Mouse (Mus musculus): Measurements from ENCODE around the gene Klk14.
"Not testable (repeated sequence)": the region's sequence is repeated elsewhere in the genome, so short reads cannot be mapped to it uniquely, and the experiment has no call there.

Gene Klk14

DNA sequence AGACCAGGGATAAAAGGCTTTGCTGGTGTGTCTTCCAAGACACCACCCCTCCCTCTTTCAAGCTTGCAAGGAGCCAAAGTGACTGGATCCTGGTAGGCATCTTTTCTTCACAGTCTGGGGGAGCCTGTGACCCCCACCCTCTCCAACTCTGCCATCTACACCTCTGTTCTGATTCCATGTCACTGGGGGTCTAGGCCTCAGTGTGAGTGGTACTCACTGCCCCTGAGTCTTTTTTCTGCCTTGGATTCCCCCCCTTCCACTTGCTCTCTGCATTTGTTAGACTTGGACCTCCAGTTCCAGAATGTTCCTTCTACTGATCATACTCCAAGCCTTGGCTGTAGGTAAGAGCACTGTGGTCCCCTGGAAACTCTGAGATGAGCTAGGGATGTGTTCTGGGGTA is at the start of gene Klk14:
TSS of gene Klk14 (plus strand) at position 301 of the 400 bp plus-strand sequence.
- DNase-seq (ENCODE audit: low spot score in 2 of 2), result no peak

DNA sequence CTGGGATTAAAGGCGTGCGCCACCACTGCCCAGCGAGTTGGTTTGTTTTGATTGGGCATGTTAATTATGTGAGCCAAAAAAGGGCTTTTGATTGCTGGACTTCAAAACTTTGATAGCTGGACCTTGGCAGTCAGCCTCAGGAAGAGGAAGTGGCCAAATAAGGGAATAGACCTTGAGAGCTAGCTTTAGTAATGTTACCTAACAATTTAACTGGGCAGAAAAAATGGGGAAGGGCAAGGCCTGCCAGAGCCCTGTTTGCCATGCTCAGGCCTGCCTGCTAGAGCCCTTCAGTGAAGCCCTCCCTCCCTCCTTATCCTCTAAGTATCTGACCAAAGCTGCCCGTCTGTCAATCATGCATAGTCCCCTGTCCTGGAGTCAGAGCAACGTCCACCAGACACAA is 47.6 kb upstream of the Klk14 start:
- DNase-seq (ENCODE audit: low spot score in 2 of 2), result no peak

DNA sequence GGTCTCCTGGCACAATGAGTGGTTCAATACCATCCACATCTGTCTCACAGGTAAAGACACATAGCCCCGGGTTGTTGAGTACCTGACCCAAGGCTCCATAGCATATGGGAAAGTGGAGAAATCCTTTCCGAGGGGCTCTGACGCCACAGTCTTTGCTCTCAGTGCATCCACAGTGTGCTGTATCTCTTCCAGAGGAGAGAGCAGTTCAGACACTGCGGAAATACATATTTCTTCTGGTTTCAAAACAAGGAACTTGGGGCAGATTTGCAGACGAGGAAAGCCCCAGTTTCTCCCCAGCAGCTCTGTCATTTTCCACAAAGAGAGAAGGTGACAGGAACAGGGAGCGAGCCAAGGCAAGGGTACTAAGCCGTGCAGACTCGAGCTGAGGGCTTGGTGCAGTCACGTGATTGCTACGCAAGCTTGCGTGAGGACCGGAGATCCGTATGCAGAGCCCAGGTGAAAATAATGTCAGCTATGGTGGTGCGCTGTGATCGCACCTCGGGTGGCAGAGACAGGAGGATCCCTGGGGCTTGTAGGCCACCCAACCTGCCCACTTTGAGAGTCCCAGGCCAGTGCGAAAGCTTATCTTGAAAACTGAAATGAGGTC is 47.1 kb upstream of the Klk14 start:
- DNase-seq (ENCODE audit: low spot score in 2 of 2), result no peak

DNA sequence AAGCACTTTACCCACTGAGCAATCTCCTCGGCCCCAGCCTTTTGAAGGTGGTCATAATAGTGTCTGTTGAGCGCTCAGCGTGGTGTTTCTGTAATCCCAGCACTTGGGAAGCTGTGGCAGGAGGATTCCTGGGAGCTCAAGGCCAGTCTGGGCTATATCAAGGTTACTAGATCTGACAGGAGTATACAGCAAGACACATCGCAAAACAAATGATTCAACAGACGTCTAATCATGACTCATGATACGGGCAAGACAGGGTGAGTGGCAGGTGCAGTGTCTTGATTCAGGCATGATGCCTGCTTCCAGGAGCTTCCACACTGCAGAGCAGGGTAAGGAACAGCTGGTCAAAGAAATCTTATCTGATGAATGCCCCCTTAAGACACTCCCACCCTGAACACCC is 37.5 kb upstream of the Klk14 start:
- no peak for DNase-seq (ENCODE audit: low spot score in 2 of 2)

DNA sequence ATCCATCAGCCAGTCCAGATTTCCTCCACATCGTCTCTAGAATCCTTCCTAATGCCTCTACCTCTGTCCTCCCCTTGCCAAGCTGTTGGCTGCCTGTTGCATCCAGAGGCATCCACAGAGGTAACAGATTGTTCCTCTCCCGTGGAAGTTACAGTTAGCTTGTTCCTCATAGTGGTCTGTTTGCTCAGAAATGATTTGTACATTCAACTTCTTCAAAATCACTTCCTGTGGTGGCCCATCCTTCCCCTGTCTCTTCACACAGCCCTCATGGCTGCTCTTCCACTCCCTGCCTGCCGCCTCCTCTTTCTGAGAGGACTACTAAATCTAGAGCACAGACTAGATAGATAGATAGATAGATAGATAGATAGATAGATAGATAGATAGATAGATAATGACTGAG is 35.7 kb upstream of the Klk14 start:
- DNase-seq (ENCODE audit: low spot score in 2 of 2), result no peak

DNA sequence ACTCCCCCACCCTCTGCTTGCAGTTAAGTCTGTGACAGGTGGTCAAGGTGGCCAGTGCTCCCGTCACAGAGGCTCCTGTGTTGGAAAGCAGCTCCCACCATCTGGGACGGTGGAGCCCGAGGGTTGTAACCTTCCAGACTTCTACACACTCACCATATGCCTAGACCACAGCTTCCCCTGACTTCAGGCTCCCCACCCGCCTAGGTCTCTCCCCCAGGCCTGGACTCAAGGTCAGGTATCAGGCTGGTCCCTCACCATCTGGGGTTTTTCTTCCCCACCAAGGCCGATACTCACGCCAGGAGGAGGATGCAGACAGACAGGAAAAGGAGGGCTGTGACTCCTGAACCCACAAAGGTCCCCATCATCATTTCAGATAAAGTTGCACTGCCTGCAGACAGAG is 34.0 kb upstream of the Klk14 start:
- DNase-seq (ENCODE audit: low spot score in 2 of 2), result no peak

DNA sequence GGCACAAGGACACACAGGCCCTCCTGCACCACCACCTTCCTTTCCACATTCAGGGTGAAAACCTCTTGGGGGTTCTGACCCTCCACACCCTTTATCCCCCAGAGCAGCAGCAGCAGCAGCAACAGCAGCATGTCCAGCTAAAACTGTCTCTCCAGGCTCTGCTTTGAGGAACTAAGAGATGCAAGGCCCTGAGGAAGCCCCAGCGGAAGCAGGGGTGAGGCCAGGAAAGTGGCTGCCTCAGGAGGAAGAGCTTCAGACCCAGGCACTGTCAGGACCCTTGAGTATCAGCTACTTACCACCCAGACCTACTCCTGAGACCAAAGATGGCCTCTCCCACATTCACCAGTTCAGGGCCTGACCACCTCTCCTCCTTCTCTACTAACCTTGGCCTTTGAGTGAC is 30.2 kb upstream of the Klk14 start, which contains the start of gene Siglece:
TSS of gene Siglece (minus strand) at position 160 of the 400 bp plus-strand sequence.
- no peak for DNase-seq (ENCODE audit: low spot score in 2 of 2)

DNA sequence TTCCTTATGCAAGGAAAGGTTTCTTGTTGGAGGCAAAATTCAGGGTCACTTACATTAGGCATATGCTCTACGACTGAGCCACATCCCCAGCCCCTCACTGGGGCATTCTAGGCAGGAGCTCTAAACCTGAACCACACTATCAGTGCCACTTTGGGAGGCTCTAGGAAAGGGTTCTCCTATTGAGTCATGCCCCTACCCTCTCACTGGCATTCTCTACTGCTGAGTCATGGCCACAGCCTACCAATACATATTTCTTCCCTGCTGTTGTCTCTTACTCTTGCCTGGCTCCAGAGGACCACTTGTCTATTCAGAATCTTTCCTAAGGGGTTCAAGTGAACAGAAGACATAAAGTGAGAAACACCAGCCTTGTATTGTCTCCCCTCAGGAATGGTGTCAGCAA is 27.4 kb upstream of the Klk14 start:
- DNase-seq (ENCODE audit: low spot score in 2 of 2), result no peak

DNA sequence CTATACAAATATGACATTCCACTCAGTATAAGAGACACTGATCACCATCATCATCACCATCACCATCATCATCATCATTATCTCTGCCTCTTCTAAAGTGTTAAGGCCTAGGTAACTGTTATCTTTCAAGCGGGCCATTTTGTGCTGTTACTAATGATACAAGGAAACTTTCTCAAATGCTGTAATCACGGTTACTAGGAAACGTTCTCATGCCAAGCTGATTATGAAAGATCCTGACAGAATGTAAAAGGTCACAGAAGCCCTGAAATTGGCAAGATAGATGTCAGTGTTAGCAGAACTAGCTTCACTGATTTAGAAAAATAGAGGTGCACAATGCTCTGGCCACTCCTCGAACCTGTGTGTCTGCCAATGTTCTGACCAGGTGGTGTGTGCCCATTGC is 23.0 kb upstream of the Klk14 start:
- not testable (repeated sequence) for DNase-seq (ENCODE audit: low spot score in 2 of 2)

DNA sequence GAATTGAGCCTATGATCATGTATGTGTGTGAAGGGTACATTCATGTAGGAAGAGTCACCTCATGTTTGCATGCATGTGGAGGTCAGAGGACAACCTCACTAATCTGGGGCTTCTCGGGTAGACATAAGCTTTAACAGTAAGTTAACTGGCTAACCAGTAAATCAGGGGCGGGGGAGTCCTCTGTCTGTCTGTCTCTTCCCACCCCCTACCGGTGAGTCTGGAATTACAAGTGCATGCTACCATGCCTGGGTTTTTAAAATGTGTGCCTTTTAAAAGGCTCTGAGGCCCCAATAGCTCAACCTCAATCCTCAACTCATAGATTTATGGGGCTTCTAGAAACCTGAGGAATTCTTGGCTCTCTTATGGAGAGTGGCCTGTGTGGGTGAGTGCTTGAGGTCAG is 21.6 kb upstream of the Klk14 start:
- DNase-seq (ENCODE audit: low spot score in 2 of 2), result no peak

DNA sequence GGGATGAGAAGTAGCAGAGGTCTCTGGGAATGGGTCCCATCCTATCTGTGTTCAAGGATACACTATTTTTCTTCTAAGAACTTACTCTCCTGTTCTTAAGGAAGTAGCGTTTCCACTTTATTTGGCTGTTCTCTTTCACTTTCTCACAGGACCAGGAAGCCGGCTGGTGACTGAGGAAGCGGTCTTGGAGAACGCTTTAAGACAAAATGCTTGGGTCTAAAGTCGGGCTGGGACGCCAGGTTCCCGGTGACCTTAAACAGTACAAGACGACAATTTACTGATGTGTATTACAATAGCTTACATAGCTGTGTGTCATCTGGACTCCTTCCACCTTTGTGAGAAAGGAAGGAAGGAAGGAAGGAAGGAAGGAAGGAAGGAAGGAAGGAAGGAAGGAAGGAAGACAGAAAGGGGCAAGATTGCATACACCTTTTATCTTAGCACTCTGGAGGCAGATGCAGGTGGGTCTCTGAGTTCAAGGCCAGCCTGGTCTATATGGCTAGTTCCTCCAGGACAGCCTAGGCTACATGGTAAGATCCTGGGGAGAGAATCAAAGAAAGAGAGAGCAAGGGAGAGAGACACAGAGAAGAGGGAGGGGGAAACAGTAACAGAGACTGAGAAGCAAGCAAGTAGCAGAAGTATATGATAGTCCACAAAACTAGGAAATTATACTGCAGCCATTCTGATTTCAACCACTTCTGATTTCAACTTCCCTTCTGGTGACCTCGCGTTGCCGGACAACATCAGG is 19.0 kb upstream of the Klk14 start:
- DNase-seq (ENCODE audit: low spot score in 2 of 2), result no peak

DNA sequence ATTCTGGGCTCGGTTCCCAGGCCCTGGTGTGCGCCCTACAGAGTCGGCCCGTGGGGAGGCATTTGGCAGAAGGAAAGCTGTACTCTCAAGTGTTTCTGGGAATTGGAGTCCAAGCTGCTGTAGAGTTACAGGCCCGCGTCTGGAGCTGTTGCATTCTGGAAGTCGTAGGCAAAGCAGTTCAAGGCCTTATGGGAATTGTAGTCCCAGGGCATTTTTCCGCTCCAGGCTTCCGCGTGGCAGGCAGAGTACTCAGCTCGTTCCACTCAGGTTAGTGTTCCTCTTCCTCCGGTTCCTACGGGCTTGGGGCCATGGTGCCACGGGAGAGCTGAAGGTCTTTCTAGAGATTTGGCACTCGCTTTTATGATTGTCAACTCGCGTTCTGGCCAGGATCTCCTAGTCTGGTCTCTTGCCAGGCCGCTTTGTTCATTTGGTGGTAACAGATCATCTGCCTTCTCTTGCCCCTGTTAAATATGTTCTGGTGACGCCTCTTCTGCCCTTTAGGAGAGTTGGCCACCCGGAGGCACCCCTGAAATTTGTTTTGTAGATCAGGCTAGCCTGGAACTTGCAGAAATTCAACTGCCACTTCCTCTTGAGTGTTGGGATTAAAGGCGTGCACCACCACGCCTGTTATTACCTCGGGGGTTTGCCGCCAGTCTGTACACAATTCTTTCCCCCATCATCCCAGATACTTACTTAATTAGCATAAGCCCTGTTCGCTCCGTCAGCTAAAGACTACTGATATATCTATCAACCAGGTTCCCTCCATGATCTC is 18.2 kb upstream of the Klk14 start, which contains the start of gene Ctu1:
TSS of gene Ctu1 (plus strand) at position 208 of the 772 bp plus-strand sequence.
- peak; percentile 80 to 88 for DNase-seq (ENCODE audit: low spot score in 2 of 2)

DNA sequence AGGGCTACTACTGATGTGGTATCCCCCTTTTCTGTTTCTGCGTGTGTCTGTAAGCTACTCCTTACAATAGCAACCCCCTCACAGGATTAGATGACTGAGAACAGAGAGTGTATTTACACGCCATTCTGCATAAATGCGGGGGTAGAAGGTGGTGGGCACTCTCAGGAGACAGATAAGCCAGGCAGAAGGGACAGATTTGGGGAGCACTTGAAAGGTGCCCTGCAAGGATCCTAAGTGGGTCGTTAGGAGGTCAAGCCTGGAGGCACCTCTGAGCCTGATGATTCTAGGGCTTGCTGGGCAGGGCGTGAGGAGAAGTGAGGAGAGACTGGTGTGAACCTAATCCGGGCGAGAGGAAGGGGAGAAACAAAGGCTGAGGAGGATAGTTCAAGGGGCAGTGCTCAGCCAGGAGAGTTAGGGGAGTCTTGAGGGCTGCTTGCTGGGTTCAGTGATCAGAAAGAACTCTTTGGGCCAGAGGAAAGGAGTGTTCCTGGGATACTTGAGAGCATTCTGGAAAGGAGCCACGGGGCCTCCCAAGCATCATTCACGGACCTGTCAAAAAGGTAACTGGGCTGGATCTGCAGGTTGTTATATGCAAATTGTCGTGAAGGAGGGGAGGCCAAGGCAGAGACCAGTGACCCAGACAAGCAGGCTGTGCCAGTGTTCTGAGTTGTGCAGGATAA is 17.5 kb upstream of the Klk14 start:
- DNase-seq (ENCODE audit: low spot score in 2 of 2), result no peak

DNA sequence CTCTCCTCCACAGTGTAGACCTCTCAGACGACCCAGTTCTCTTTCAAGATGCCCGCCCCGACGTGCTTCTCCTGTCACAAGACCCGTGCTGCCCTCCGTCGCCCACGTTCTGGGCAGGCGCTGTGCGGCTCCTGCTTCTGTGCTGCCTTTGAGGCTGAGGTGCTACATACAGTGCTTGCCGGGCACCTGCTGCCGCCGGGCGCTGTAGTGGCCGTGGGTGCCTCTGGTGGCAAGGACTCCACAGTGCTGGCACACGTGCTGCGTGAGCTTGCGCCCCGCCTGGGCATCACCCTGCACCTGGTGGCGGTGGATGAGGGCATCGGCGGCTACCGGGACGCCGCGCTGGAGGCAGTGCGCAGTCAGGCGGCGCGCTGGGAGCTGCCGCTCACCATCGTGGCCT is 15.1 kb upstream of the Klk14 start:
- DNase-seq (ENCODE audit: low spot score in 2 of 2), result no peak

DNA sequence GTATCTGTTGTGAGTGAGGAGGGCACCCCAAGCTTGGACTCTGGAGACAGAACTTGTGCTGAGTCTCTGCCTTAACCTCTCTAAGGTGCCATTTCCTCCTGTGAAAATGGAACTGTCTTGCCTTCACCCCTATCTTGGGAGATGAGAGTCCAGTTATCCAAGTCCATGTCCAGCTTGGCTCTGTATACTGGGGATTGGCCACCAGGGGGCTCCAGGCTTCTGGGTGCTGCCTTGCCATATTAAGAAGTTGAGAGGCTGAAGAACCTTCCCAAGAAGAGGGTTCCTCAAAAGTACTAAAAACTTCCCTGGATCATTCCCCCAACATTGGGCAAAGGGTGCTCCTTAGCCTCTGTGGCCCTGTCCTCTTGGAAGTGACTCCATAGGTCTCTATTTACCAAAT is 11.7 kb upstream of the Klk14 start:
- peak; percentile 23 to 37 for DNase-seq (ENCODE audit: low spot score in 2 of 2)

DNA sequence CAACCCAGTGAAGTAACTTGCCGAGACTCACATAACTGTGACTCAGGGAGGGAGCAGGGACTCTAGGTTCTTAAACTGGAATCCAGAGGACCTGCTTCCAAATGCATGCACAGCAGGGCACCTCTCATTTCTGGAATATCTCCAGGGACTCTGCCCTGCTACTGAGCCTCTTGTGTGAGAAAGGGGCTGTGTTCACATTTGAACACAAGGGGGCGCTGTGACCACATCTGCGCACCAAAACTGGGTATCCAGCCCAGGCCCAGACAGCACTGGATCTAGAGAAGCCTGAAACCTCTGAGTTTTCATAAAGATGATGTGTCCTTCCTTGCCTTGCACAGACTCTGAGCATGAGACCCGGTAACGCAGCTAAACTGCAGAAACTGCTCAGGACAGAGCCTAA is 9.3 kb upstream of the Klk14 start:
- DNase-seq (ENCODE audit: low spot score in 2 of 2), result peak; percentile 50 to 65

DNA sequence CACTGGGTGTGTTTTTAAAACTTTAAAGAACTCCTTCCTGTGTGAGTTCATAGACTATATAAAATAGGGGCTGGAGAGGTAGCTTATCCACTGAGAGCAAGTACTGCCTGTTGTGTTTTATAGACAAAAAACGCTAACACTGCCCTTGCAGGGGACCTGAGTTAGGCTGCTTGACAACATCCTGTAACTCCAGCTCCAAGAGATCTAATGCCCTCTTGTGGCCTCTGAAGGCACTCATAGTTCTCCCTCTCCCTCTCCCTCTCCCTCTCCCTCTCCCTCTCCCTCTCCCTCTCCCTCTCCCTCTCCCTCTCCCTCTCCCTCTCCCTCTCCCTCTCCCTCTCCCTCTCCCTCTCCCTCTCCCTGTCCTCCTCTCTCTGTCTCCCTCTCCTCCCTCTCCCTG is 7.7 kb upstream of the Klk14 start:
- not testable (repeated sequence) for DNase-seq (ENCODE audit: low spot score in 2 of 2)

DNA sequence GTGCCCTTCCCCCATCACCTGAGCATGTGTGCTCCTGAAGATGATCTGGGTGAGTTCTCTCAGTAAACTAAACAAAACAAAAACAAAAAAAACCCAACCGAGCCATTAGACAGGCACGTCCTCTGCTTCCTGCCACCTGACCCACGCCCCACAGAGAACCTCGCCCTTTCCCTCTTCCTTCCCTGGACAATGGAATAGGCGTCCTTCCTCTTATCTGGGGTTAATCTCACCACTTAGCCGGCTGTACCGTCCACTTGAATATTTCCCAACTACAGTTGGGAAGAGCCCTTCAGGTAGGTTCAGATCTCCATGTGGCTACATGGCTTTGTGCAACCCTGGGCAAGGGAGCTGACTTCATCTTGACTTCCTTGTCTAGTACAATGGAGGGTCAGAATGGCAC is 5.1 kb upstream of the Klk14 start:
- DNase-seq (ENCODE audit: low spot score in 2 of 2), result no peak

DNA sequence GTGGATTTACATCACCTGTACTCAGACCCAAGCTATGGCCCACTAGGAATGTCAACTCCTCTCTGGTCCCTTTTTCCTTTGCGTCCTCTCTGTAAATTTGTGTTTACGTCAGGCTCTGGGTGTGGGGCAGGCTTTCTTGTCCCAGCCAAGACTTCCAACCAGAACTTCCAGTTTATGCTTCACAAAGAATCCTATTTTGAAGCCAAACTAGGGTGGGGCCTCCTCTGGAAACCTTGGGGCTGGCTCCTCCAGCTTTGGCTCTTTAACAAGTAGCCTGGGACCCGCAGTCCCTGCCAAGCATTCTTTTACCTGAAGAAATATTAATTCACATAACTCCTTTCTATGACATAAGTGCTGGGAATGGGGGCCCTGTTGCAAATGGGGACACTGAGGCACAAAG is 19.8 kb downstream of the Klk14 start:
- no peak for DNase-seq (ENCODE audit: low spot score in 2 of 2)

DNA sequence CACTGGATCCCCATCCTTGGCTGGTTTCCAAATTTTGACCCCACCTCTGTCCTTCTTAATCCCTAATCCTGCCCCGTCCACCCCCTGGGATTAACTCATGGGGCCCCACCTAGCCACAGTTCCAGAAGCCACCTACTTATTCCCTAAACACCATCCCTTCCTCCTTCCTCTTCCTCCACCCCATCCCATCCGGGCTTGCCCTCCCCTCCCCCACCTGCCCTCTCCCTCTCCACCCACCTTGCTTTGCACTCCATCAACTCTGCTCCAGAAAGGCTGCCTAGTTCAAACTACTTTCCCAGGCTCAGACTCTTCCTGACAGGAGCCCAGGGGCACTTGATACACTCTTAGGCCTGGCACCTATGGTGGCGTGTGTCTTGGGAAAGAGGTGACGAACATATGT is 22.0 kb downstream of the Klk14 start, which contains the start of gene Klk13:
TSS of gene Klk13 (plus strand) at position 301 of the 400 bp plus-strand sequence.
- DNase-seq (ENCODE audit: low spot score in 2 of 2), result no peak

DNA sequence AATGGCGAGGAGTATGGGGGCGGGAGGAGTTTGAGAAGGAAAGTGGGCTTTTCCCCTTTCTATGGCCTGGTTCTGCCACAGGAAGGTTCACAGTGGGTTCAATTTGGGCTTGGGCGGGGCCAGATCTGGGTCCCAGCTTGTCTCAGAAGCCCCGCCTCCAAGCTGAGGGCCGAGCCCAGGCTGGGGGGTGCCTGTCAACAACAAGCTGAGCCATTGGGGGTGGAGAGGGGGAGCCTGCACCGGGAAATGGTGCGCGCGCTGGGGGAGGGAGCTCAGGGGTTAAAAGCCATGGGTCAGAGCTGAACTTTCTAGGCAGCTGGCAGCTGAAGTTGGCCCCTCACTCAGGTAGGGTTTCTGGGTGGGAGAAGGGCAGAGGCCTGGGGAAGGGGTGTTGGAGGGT is 22.7 kb downstream of the Klk14 start:
- no peak for DNase-seq (ENCODE audit: low spot score in 2 of 2)

DNA sequence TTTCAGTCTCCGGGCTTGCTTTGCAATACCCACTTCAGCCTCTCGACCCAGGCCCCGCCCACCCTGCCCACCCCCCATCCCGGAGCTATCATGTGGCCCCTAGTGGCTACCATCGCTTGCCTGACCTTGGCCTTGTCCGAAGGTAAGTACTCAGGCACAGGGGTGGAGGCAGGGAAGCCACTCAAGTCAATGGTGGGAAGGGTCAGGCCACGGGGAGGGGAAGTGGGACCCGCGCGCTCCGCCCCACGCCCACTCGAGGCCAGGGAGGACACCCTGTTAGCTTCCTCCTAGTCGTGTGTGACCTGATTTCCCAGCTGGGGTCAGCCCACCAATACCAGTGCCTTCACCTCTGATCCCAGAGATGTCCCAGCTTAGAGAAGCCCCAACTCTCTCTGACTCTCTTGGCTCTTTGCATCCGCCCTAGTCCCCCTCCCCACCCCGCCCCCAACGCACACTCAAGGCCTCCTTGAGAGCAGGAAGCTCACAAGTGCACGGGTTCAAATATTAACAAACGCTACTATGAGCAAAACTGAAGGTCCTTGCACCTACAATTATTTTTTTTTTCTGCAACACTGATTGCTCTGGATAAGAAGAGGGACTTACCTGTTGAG is 23.6 kb downstream of the Klk14 start:
- DNase-seq (ENCODE audit: low spot score in 2 of 2), result no peak
